Mouse (Mus musculus): ENCODE results near the gene Tgfb3.

The Tgfb3 gene

DNA sequence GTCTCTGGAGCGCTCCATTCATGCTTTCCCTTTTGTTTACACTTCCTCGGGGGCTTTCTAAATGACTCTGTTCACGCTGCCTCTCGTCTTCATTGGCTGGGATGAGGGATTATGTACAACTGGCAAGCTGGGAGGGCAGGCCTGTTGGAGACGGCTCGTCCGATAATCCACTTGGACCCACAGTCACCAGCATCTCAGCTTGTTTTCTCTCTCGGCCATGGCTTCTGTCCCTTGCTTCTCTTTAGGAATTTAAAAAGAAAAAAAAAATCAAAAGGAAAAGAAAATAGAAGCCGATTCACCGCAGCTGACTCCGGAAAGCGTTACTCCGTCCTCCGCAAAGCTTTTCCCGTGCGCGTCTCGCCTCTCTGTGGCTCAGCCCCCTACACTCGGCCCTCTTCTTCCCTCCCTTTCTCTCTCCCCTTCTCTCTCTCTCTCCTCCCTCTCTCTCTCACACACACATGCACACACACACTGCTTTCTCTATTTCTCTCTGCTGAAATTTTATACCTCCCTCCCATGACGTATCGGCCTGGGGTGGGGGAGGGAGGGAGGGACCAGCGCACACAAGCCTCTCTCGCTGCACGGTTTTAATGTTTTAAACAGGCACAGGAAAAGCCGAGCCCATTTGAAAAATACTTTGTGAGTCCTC is at the start of gene Tgfb3:
TSS of gene Tgfb3 (minus strand) at position 489 of the 649 bp plus-strand sequence.
- DNase-seq = peak; percentile 36 to 55

DNA sequence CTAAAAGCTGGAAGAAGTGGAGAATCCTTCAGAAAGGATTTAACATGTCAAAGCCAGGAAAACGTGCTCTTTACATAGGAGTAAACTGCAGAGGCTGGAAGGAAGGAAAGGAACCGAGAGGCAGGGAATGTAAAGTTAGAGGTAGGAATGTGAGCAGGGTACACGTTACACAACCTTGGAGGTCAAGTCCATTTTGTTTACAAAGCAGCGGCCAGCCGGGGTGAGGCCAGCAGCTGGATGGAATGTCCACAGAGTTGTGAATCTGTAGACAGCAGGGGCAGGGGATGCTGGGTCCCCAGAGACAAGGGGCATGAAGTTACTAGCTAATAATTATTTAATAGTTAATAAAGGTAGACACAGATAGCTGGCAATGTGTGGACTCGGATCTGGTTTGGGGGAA is 49.3 kb upstream of the Tgfb3 start:
- DNase-seq = no peak

DNA sequence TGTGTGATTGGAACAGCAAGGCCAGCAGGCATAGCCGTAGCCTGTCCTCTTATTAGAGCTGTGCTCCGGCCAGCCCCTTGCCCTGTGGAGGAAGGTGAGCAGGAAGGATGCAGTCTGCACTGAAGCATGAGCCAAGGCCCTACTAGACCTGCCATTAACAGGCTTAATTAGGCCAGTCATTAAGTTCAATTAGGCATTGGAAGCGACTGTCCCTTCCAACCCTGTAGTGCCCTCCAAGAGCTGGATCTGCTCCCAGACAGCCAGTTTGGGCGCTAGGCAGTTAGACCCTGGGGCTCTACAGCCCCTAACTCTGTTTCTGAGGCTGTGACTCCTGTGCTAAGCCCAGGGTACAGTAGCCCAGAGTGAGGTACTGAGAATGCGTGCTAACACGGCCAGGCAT is 45.2 kb upstream of the Tgfb3 start:
- peak in 1 of 2 experiments; percentile 38 for DNase-seq

DNA sequence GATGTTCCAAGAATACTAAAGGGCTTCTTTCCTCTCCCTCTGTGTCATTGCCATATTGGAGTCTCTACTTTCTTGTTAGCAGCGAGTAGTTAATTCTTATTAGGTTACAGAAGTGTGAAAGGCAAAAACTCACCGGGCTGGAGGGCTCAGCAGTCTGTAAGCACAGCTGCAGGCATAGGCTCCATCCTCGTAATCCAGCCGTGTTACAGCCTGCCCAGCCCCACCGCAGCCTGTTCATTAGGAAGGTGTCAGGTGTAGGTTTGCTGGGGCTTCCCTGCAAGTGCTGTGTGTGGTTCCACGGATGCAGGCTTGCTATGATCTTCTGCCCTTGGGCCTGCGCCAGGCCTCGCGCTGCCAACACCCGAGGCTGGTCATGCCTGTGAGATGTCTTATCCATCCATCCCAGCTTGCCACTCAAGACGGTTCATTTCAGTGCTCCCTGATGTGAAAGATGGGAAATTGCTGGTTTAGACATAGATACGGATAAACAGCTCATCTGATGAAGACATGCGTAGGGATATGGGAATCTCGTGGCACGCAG is 37.5 kb upstream of the Tgfb3 start:
- DNase-seq = peak; percentile 71

DNA sequence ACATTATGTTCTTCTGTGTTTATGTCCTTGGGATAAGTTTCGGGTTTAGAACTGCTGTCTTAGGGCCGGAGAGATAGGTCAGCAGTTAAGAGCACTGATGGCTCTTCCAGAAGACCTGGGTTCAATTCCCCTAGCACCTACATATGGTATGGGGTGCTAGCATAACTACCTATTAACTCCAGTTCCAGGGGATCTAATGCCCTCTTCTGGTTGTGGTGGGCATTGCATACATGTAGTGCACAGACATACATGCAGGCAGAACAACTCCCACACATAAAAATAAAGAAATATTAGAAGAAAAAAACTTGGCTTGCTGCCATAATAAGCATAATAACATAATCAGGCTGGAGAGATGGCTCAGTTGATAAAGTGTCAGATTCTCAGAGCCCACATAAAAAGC is 31.8 kb upstream of the Tgfb3 start:
- DNase-seq = peak; percentile 60 to 71

GRCm38 (mm10) chr12:86109531-86109930 is 30.7 kb upstream of the Tgfb3 start:
- no peak for DNase-seq

DNA sequence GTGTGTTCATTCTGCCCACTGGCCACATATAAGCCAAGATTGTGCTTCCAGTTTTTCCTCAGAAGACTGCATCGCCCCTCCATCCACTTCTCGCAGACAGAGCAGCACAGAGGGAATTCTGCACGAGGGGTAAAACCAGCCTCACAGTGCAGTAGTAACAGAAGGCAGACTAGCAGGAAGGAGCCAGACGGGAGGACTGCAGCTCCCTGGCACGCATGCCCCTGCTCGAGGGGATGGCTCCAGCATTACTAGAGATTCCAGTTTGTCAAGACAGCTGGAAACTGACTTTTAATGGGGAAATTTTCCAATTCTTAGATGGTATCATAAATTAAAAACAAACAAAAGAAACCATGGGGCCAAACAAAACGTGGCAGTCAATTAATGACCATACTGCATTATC is 28.8 kb upstream of the Tgfb3 start:
- DNase-seq = peak; percentile 52 to 60

- DNase-seq = no peak
Measured at GRCm38 (mm10) chr12:86106086-86106485, 27.2 kb upstream of the Tgfb3 start.

DNA sequence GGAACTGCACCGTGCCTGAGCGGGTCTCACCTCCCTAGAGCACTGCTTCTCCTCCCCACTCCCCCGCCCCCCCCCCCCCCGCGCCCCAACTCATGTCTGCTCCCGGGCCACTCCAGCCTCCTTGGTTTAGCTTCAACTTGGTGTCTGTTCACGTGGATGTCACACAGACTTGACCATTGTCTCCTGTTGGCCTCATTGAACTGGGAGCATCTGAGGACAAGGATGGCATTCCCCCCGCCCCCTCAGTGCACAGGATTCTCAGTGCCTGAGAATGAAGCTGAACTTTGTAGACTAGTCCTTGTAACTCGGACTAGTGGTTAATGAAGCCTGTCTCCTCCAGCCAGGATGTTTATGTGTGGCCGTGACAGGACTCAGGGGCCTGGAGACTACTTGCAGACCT is 26.7 kb upstream of the Tgfb3 start:
- no peak for DNase-seq

DNA sequence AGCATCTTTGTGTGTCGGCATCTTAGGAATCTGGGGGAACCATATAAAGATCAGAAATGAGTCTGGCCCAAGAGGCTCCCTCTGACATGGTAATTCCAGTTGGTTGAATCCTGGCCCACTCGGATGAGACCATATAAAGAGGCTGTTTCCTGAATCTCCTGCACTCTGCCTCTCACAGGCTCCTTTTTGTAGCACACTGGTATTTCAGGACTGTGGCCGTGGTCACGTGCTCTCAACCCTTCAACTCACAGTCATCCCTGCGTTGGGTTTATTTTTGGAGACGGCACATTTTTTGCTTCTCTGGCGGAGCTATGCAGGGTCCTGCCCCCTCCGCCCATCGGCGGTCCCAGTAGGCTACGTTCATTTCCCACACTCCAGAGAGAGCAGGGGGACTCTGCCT is 25.5 kb upstream of the Tgfb3 start:
- DNase-seq = no peak

- no peak for DNase-seq
Measured at GRCm38 (mm10) chr12:86103852-86104251, 25.0 kb upstream of the Tgfb3 start.

GRCm38 (mm10) chr12:86103391-86103790 is 24.6 kb upstream of the Tgfb3 start:
- no peak for DNase-seq

DNA sequence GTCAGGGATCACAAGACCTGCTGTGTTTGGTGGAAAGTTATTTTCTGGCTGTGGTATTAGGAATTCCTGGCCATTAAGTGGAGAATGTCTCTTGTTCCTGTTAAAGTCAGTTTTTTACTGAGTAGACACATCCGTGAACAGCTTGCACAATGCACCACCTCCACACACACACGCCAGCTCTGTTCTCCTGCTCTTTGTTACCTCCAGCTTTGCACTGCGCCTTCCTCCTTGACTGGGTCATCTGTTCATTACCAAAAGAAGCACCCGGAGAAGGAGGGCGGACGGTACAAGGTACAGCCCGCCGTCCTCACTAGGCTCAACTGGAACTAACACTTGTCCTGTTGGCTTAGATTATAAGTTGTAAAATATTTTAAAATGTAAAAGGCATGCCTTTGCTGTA is 23.8 kb upstream of the Tgfb3 start:
- DNase-seq = no peak

- DNase-seq = no peak
Measured at GRCm38 (mm10) chr12:86100711-86101110, 21.9 kb upstream of the Tgfb3 start.

DNA sequence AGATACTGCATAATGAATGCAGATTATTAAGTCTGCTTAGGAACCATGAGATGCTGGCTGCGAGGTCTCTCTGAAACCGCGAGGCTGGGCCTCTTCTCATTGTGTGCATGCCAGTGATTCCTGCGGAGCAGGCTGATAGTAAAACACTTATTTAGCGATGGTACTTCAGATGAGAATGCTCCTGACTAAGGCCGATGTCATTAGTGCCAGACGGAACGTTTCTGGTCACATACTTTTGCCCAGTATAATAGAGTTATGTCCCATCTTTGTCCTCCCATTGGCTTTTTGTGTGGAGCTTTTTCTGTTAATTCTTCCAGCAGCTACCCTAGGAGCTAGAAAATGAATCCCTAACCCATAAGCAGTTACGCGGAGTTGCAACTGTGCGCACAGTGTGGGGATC is 18.9 kb upstream of the Tgfb3 start:
- no peak for DNase-seq

GRCm38 (mm10) chr12:86095806-86096205 is 17.0 kb upstream of the Tgfb3 start:
- DNase-seq = no peak

GRCm38 (mm10) chr12:86094075-86094474 is 15.2 kb upstream of the Tgfb3 start:
- DNase-seq = no peak

- DNase-seq = peak; percentile 49 to 50
Measured at GRCm38 (mm10) chr12:86091601-86092132, 12.8 kb upstream of the Tgfb3 start.

- DNase-seq = no peak
Measured at GRCm38 (mm10) chr12:86090764-86091163, 11.9 kb upstream of the Tgfb3 start.

DNA sequence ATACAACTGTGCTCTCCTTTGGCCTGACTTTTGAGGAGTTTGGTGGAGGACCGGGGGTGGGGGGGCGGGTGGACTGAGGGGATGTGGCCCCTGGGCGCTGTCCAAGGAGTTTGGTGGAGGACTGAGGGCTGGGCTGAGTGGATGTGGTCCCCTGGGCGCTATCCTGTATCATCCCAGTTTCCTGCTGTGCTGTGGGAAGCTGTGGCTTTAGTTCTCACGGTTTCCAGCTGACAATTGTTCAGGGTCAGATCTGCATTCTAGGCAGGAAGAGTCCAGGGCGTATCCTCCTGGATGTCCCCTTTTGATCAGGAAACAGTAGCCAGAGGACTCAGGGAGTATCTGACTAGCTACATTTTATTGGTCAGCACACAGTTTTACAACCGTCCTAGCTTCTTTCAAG is 9.2 kb upstream of the Tgfb3 start:
- no peak for DNase-seq

GRCm38 (mm10) chr12:86086550-86086949 is 7.7 kb upstream of the Tgfb3 start:
- DNase-seq = no peak

DNA sequence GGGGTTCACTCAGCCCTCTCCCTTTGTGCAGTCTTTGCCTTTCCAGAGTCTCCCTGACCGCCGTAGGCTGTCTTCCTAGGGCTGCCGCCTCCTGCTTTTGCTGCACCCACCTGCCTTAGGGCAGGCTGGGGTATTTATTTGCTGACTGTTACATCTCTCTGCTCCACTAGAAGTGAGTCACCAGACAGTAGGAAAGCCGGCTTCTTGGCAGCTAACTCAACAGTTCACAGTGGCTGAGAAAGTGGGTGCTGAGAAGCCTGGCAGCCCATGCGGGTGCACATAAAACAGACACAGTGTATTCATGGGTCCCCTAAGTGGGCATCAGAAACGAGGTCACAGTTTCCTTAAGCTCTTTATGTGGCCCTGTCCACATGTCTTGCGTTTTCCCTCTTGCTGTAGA is 7.0 kb upstream of the Tgfb3 start:
- DNase-seq = no peak

GRCm38 (mm10) chr12:86082481-86083012 is 3.7 kb upstream of the Tgfb3 start, which contains the start of gene Ift43:
TSS of gene Ift43 (plus strand) at chr12:86082541.
- DNase-seq = peak; percentile 89 to 93

DNA sequence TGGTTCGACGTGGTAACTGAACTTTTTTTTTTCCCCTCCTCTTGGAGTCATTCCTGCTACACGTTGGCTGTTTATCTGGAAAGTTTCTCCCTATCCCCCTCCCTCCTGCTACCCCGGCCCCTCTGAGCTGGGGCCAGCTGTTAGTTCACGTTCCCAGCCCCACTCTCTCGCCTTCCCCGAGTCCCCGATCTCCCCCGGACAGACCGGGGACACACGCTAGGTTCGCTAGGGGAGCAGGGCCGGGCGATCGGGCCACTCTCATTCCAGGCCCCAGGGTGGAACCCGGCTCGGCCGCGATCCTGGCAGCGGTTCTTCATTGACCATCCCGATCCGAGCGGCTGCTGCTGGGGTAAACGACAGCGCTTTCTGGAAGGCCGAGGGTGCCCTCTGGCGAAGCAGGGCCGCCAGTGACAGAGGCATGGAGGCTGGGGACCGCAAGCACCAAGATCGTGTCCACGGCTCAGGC is 394 bp upstream of the Tgfb3 start:
- DNase-seq = peak; percentile 97
